Mouse (Mus musculus) layer of hippocampus, postnatal 25 days (tissue): Measurements from ENCODE around the gene Chchd2. TPM values are rescaled to one million over a fixed set of nuclear protein-coding genes. Genes with fewer than 3 reads are reported as not detected.
"Not testable (repeated sequence)": the region's sequence is repeated elsewhere in the genome, so short reads cannot be mapped to it uniquely, and the experiment has no call there.

ENCODE experiments used
- DNase-seq, 2 experiments: peaks; one replicate each; pipeline ENCODE4 v3.0.0; 2022; ENCODE audit warnings: mixed read lengths in 2 of 2, low spot score in 1 of 2; ENCODE audit errors: extremely low spot score in 1 of 2
- total RNA-seq, 2 experiments: library from RNA; stranded (reverse); gene quantifications; 2 replicates each; pipeline ENCODE4 v1.2.3; 2021

Gene Chchd2
- 100 to 1,000 TPM; 407 to 478 TPM for total RNA-seq

DNA sequence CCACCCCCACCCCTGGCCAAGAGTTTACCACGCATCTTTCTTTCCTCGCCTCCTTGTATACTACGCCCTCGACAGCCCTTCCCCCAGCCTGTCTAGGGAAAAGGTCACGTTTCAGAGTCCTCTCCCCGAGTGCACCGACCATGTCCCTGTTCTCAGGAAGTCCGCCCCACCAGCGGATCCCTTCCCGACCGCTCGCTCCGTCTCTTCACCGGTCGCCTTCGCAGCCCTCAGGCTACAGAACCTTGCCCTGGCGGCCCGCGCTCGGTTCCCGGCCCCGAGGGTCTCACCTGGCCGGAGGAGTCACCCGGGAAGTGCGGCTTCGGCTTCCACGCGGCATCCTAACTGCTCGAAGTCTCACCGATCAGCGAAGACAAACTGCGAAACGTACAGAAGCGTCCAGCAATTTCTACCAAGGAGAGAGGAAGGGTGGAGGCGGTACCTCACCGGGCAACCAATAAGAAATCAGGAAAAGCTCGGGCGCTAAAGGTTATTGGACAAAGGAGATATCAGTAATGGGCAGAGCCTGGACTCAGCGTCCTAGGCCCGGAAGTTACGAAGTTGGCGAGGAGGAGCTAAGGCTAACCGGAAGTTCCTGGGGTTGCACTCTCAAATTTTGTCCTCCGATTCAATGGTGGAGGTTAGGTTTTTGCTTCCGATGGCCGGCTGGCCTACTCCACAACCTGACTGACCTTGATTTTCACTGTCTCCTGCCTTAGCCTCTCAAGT, at the start of gene Chchd2:
Gene Chchd2, minus strand, starts transcription at position 560 of the 726 bp plus-strand sequence.
- peak; percentile 75 to 76 for DNase-seq

DNA sequence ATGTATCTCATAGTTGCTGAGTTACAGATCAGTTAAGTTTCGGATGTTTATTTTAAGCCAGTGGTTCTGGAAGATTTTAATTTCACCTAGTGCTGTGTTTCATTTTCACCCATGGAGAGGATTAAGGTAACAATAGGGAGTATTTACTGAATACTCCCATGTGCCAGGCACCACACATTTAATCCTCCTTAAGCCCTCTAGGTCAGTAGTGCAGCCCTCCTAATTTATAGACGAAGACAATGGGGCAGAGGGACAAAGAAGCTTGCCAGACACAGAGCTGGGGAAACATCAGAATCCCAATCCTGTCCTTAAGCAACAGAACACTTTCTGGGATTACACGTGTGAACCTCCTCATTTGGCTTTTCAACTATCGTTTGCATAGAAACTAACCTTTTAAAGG, 49.7 kb upstream of the Chchd2 start:
- DNase-seq = no peak

DNA sequence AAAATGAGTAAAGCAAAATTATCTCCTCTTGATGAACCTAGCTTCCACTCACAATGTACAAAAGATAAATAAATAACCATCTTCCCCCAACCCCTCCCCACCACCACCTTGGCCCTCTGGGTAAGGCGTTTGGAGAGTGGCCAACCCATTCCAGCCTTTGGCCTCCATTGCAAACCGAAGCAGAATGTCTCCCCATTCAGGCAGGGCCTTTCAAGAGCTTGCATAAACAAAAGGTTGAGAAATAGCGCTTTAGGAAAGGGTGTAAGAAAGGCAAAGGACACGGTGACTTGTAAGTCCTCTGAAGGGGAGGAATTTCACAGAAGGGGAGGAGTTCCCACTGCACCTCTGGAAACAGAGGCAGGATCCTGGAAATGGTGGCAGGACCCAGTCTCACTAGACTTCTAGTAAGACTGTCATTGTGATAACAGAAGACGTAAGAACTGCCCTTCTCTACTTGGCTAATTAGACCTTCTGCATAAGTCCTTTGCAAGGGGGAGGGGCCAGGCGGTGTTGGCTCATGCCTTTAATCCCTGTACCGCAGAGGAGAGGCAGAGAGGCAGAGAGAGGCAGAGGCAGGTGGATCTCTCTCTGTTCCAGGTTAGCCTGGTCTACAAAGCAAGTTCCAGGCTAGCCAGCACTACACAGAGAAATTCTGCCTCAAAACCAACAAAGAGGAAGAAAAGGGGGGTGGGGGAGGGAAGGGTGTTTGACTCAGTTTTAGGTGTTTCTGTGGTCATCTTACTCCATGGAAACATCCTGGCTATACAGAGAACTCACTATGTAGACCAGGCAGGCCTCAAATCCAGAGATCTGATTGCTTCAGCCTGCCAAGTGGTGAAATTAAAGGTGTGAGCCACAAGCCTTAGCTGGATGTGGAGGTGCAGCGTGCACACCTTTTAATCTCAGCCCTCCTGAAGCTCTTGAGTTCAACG, 42.9 kb upstream of the Chchd2 start:
- no peak for DNase-seq

DNA sequence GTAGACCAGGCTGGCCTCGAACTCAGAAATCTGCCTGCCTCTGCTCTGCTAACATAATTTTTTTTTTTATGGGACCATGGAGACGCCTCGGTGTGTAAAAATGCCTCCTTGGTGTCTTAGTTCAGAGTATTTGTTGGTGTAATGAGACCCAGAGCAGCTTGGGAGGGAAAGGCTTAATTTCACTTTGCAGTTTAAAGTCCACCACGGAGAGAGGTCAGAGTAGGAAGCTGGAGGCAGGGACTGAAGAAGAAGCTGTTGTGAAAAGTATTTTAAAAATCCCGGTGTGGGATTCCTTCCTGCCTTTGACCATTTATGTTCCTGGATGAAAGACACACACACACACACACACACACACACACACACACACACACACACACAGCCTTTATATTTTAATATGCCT, 38.7 kb upstream of the Chchd2 start:
- DNase-seq = no peak

DNA sequence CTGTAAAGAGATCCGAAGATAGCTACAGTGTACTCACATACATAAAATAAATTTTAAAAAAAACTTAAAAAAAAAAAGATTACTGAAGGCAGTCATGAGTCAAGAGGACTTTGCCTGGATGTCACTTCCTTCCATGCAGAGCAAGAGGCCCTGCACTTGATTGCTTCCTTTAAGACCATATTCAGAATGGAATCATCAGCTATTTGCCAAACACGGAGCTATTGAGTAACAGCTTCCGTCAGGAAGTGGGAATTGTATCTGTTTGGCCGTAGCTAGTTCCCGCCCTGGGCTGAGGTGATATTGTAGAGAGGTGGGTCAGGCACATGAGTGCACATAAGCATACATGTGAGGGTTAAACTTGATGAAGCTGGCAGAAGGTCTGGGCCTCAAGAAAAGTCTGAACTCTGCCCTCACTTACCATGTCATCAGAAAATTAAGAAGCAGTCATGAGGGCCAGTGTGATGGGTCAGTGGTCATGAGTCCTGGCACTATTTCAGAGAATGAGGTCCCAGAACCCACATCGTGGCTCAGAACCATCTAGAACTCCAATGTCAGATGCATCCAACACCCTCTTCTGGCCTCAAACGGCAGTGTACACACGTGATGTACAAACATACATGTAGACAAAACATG, 37.7 kb upstream of the Chchd2 start:
- no peak for DNase-seq

DNA sequence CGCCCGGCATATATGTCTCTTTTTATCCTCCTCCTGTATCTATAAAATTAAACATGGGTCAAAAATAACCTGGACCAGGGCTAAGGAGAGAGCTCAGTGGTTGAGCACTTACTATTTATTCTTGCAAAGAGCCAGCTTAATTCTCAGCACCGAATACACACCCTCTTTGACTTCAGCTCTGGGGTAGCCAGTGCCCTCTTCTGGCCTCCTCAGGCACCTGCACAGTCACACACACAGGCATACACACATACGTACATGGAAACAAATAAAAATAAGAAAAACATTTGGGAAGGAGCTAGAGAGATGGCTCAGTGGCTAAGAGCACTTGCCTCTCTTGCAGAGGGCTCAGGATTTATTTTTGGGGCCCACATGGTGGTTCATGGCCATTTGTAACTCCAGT, 34.7 kb upstream of the Chchd2 start:
- DNase-seq = no peak

DNA sequence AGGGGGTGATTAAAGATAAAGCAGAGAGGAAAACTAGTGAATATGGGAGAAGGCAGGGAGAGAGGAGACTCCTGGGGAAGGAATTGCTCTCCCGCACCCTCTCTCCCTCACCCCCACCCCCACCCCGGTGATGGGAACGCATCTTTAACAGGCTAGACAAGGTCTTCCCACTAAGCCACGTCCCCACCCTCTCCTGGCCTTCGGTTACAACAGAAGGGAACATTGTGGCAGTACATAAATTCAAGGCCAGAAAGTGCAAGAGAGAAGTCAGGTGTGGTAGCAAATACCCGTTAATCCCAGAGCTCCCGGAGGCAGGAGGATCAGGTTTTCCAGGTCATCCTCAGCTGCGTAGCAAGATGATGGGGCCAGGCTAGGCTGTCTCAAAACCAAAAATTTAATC, 32.0 kb upstream of the Chchd2 start:
- DNase-seq = no peak

DNA sequence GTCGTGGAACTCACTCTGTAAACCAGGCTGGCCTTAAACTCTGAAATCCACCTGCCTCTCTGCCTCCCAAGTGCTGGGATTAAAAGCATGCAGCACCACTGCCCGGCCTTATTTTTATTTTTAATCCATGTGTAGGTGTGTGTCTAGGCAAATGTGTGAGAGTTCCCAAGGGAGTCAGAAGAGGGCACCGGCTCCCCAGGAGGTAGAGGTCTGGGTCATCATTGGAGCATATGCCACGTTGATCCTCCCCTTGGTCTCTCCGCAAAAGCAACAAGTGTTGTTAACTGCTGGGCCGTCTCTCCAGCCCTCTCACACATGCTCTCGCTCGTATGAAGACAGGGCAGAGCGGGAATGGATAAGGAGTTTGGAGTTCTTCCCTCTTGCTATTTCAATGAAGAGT, 31.5 kb upstream of the Chchd2 start:
- DNase-seq = no peak

DNA sequence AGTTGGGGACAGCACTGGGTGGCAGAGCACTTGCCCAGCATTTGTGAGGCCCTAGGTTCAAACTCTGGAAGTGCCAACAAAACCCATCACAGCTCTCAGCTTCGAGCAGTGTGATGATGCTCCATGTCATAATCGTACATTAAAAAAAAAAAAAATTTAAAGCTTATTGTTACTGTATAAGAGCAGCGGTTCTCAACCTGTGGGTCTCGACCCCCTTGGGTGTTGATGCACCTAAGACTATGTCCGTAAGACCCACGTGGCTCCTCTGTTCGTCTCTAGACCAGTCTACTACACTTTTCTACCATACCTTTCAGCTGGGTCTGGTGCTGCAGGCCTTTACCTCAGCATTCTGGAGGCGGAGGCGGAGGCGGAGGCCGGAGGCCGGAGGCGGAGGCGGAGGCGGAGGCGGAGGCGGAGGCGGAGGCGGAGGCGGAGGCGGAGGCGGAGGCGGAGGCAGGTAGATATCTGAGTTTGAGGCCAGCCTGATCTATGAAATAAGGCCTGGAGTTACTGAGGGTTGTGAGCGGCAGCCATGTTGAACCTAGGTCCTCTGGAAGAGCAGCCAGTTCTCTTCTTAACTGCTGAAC, 30.9 kb upstream of the Chchd2 start:
- no peak for DNase-seq

DNA sequence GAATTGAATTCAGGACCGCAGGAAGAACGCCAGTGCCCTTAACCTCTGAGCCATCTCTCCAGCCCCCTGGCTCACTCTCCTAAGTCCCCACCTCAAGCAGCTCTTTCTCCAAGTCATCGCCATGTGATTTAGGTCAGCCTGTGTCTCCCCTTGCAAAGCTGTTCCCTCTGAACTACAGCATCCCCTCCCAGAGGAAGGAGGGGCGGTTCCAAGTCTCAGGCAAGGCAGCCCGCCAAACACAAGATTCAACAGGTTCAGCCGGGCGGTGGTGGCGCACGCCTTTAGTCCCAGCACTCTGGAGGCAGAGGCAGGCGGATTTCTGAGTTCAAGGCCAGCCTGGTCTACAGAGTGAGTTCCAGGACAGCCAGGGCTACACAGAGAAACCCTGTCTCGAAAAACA, 28.2 kb upstream of the Chchd2 start:
- DNase-seq = not testable (repeated sequence)

DNA sequence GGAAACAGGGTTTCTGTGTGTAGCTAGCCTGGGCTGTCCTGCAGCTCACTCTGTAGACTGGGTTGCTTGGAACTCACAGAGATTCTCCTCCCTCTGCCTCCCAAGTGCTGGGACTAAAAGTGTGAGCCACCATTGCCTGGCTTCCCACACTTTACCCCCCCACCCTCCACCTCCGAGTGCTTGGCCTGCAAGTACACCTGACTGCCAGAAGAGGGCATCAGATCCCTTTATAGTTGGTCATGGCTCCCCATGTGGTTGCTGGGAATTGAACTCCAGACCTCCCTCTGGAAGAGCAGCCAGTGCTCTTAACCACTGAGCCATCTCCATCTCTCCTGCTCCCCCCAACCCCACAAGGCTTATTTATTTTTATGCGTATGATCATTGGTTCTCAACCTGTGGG, 26.8 kb upstream of the Chchd2 start:
- DNase-seq = no peak

DNA sequence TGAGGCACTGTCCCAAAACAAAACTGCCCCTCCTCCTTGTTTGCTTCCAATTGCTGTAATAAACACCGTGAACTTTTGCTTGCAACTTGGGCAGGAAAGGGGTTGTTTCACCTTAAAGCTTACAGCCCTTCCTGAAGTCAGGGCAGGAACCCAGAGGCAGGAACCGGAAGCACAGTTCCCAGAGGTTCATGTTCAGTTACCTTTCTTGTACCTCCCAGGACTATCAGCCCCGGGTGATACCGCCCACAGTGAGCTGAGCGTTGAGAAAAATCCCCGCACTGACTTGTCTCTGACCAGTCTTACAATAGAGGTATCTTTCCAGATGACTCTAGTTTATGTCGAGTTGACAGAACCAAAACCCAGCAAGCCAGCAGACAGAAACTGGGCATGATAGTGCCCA, 22.3 kb upstream of the Chchd2 start:
- no peak for DNase-seq

DNA sequence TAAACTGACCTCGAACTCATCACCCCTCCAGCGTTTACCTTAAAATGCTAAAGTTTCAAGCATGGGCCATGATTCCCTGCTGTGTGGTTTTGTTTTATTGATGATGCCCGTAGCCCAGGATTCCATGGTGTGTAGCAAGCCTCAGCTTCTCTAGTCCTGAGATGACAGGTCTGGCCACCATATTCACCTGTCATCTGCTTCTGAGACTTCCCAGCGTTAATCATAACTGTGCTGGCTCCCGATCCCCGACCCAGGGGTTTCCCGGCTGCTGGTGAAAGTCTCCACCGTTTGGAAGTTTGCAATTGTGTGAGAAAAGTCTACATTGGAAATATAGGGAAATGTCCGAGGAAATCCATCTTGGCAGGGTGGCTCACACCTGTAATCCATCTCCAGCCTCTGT, 21.9 kb upstream of the Chchd2 start:
- no peak for DNase-seq

DNA sequence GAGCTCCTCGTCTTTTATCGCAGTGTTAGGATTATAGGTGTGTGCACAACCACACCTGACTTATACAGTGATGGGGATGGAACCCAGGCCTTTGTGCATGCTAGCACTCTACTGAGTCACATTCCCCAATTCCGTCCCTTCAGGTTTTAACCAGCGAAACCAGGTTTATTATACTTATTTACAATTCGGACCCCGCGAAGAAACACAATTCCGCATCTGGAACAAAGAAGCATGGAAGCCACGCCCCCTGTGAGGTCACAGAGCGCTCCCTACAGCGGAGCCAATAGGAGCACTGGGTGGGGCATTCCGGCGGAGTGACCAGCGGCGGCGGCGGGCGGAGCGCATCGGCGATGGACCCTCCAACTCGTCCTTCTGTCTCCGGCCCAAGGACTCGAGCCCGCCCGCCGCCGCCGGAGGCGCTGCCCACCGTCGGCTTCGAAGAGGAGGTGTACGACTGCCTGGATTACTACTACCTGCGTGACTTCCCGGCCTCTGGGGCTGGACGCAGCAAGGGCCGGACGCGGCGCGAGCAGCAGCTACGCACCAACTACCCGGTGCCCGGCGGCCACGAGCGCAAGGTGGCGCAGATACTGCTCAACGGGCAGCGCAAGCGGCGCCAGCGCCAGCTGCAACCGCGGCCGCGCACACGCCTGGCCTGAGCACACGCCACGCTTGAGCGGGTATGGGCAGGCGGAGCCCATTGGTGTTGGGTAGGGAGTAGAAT, 21.1 kb upstream of the Chchd2 start, which contains the start of gene Nupr1l:
Gene Nupr1l, plus strand, starts transcription at position 299 of the 724 bp plus-strand sequence.
- DNase-seq = peak; percentile 80 to 82

DNA sequence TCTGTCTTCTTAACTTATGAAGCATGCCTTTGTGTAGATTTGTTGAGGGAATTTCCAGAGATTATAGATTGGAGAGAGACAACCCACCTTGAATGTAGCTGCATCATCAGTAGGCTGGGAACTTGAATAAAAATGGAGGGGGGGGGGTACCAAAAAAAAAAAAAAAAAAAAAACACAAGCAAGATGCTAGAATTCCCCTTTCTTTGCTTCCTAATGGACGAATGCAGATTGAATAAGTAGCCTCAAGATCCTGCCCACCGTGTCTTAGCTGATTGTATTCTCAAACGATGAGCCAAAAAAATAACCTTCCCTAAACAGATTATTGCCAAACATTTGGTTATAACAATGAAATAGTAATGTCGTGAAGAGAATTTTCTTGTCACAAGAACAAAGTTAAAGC, 20.5 kb upstream of the Chchd2 start:
- DNase-seq = no peak

DNA sequence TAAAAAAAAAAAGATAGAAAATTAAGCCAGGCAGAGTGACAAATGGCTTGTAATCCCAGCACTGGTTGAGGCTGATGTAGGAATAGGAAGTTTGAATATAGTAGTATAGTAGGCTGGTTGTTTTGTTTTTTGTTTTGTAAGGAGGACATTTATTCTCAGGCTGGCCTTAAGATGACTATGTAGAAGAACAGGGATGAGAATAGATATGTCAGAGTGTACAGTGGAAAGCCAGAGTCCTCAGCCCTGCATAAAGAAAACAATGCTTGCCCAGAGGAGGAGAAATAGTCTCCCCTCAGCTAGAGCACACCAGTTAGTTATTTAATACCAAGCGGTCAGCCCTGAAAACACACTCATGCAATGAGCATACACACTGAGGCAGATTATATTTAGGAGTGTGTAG, 11.2 kb upstream of the Chchd2 start, which contains the start of gene Phkg1:
Gene Phkg1, minus strand, starts transcription at position 101 of the 400 bp plus-strand sequence.
- DNase-seq = no peak

DNA sequence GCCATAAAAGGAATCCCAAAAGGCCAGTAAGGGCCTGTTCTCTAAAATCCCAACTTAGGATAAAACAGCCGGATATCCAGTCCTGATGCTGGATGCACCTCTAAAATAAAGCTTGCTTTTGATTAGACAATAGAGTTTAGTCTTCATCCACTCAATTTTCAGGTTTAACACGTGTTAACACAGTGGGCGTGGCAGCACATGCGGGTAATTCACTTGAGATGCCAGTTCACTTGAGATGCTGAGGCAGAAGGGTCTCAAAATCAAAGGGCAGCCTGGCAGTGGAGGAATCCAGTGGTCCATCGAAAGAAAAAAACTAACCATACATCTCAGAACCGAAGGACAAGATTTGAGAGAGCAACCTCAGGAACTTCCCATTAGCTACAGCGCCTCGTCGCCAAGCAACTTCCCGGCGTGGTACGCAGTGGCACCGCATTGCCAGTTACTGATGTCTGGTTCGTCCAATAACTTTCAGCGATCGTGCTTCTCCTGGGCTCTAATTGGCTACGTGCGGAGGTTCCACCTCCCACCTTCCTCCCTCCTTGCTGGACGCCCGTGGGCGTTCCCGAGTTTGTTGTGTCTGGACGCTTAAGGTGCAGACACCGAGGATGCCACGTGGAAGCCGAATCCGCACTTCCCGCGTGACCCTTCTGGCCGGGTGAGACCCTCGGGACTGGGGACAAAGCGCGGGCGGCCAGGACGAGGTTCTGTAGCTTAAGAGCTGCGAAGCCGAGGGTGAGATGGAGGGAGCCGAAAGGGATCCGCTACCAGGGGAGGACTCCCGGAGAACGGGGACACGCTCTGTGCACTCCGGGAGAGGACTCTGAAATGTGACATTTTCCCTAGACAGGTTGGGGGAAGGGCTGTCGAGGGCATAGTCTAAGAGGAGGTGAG, 8.2 kb upstream of the Chchd2 start, which contains the start of gene Zbed5:
Gene Zbed5, plus strand, starts transcription at position 526 of the 891 bp plus-strand sequence.
- peak; percentile 66 to 70 for DNase-seq

DNA sequence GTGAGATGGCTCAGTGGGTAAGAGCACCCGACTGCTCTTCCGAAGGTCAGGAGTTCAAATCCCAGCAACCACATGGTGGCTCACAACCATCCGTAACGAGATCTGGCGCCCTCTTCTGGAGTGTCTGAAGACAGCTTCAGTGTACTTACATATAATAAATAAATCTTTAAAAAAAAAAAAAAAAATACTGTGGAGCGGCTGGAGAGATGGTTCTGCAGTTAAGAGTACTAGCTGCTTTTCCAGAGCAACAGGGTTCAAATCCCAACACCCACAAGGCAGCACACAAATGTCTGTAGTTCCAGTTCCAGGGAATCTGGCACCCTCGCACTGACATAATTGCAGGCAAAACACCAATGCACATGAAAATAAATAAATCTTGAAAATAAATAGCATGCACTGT, 3.1 kb upstream of the Chchd2 start:
- not testable (repeated sequence) for DNase-seq

DNA sequence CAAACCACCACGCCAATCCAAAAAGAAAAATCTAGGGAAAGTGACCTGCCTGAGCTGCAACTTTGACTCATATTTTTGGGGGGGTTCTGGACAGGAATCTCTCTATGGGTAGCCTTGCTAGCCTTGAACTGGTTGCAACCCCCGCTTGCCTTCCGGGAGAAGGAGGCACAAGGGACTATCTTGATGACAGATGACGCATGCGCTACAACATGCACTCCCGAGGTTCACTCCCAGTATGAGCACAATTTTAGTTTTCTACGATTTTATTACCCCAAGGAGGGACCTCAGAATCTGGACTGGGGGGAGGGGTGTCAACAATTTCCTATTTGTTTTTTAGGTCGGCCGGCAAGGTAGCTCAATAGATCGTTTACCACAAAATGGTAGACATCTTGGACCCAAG, 999 bp downstream of the Chchd2 start:
- no peak for DNase-seq
